Mouse (Mus musculus) spleen, embryonic (tissue): ENCODE data around the gene Catsperd.

Source experiments
- CTCF ChIA-PET: fragments of 350-600 bp; sonication (Branson Sonifier 250); formaldehyde crosslinking; loops from one replicate; lab custom pipeline; 2022; lab: Charles Lee

The Catsperd gene

GRCm38 (mm10) chr17:56709708-56710107 lies 81.8 kb downstream of the Catsperd start:
- CTCF ChIA-PET, result no interaction called here
